Mouse (Mus musculus) cerebellum, adult 2 months (tissue): ENCODE results near the gene Tpsg1.

ENCODE experiments used
- CTCF ChIP-seq: fragments of 200-500 bp; IDR thresholded peaks from 2 replicates; pipeline ENCODE4 v1.5.1; 2011; ENCODE audit warnings: low read depth, mild to moderate bottlenecking, control low read depth, low read length, moderate library complexity, borderline replicate concordance; ENCODE audit not compliant: insufficient read depth
- POLR2A ChIP-seq: fragments of 200-500 bp; IDR thresholded peaks from 2 replicates; pipeline ENCODE4 v1.6.1; 2011; ENCODE audit warnings: low read length, control low read depth, borderline replicate concordance; ENCODE audit not compliant: insufficient read depth

DNA sequence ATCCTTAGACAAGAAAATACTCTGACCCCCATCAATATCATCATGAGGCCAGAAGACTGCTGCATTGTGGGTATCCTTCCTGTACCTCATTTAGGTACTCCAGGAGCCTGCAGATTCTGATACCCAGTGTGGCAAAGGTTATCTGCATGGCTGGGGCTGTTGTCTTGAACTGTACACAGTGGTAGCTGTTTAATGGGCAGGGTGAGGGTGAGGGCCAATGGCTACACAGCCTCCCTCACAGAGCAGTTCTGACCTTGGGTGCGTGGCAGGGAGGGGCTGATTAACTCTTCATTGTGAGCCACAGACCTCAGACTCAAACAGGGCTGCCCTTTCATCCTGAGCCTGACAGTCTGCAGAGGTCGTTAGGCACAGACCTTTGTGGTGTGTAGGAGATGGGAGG, 46.1 kb upstream of the Tpsg1 start:
- TF ChIP-seq CTCF: no peak
- TF ChIP-seq POLR2A: no peak
